Mouse (Mus musculus) stomach, postnatal 0 days (tissue): ENCODE data around the gene Plxna2. TPM values are rescaled to one million over a fixed set of nuclear protein-coding genes. Genes with fewer than 3 reads are reported as not detected.
A peak's percentile ranks its signal among the peaks of the same experiment; 100 is the strongest.

Experiments
- ATAC-seq: fragments of 200-750 bp; cut with Nextera tagmentation; 2 replicates; pipeline ENCODE4 v1.8.0; 2017; ENCODE audit not compliant: low FRiP score, low TSS enrichment
- DNase-seq: peaks from one replicate; pipeline ENCODE4 v3.0.0-alpha.2; 2016; ENCODE audit warnings: low spot score
- H3K27ac ChIP-seq: fragments of 300-500 bp; sonication (generic); replicated peaks from 2 replicates; pipeline ENCODE4 v1.5.1; 2014; ENCODE audit warnings: mild to moderate bottlenecking, control low read depth
- H3K27me3 ChIP-seq: fragments of 300-500 bp; sonication (generic); 2 replicates; pipeline ENCODE4 v1.6.1; 2014; ENCODE audit warnings: low read length; ENCODE audit not compliant: control insufficient read depth, insufficient read depth
- H3K36me3 ChIP-seq: fragments of 300-500 bp; sonication (generic); 2 replicates; pipeline ENCODE4 v1.6.1; 2014; ENCODE audit warnings: low read length, mixed read lengths; ENCODE audit not compliant: control insufficient read depth, insufficient read depth
- H3K4me1 ChIP-seq: fragments of 300-500 bp; sonication (generic); replicated peaks from 2 replicates; pipeline ENCODE4 v1.6.1; 2014; ENCODE audit warnings: antibody characterized with exemption; ENCODE audit not compliant: control insufficient read depth, insufficient read depth
- H3K4me2 ChIP-seq: fragments of 300-500 bp; sonication (generic); replicated peaks from 2 replicates; pipeline ENCODE4 v1.6.1; 2014; ENCODE audit warnings: low read depth, mild to moderate bottlenecking, control low read depth, moderate library complexity
- H3K4me3 ChIP-seq: fragments of 300-500 bp; sonication (generic); 2 replicates; pipeline ENCODE4 v1.5.1; 2014; ENCODE audit warnings: low read depth, low read length, control low read depth
- H3K9ac ChIP-seq: fragments of 300-500 bp; sonication (generic); 2 replicates; pipeline ENCODE4 v1.6.1; 2014; ENCODE audit warnings: mild to moderate bottlenecking, low read length, control low read depth, mixed read lengths
- H3K9me3 ChIP-seq: fragments of 300-500 bp; sonication (generic); 2 replicates; pipeline ENCODE4 v1.6.1; 2016; ENCODE audit warnings: low read length; ENCODE audit not compliant: control insufficient read depth
- CTCF ChIP-seq: IDR thresholded peaks from 2 replicates; pipeline ENCODE4 v1.5.1; 2016; ENCODE audit warnings: antibody characterized with exemption, low read depth, mild to moderate bottlenecking, moderate library complexity
- EP300 ChIP-seq: optimal IDR thresholded peaks from 2 replicates; pipeline ENCODE3; 2016; ENCODE audit warnings: antibody characterized with exemption
- WGBS: fragments of 180-500 bp; shearing (Covaris S2); extraction: QIAGEN DNeasy Blood & Tissue Kit; methylation state at CpG from one replicate; pipeline ENCODE4 v1.1.7; 2014; 5-methylcytosine and 5-hydroxymethylcytosine counted together
- polyA plus RNA-seq: library from polyadenylated mRNA; unstranded; fragments of >200 nt; fragmentation: Nextera tagmentation; extraction: Ambion mirVana; gene quantifications from 2 replicates; pipeline ENCODE4 v1.2.1, GENCODE M21; 2015

The Plxna2 gene
- polyA plus RNA-seq, 1 experiment from 2014 or later, result 3.5 TPM

GRCm38 (mm10) chr1:194672525-194672894 lies 54.5 kb downstream of the Plxna2 start:
- Histone ChIP-seq H3K36me3 (no peaks in the 10 kb centered on the region), H3K9ac (no peak overlapping the region), H3K9me3 (no peaks in the 10 kb centered on the region), H3K4me1 (0 out of 2 replicates have a peak, but pooled peaks cover 2% of the 10 kb centered on the region), H3K4me2 (no peak overlapping the region), H3K4me3 (no peak overlapping the region), H3K27ac (no peak overlapping the region), H3K27me3 (no peaks in the 10 kb centered on the region)
- ATAC-seq (no peak), DNase-seq (no peak)
- 83% methylated on average over 1 of the region's 1 CpGs for WGBS
- no peak for TF ChIP-seq EP300
- TF ChIP-seq CTCF, result no peak

GRCm38 (mm10) chr1:194673229-194673628 lies 55.2 kb downstream of the Plxna2 start:
- Histone ChIP-seq H3K4me1 (peaks cover 8% of the 10 kb centered on the region; the same call in 1 of the 2 replicates), H3K4me3 (no peak overlapping the region), H3K27me3 (no peaks in the 10 kb centered on the region), H3K9ac (no peak overlapping the region), H3K9me3 (no peaks in the 10 kb centered on the region), H3K27ac (no peak overlapping the region), H3K36me3 (no peaks in the 10 kb centered on the region), H3K4me2 (no peak overlapping the region)
- ATAC-seq (no peak), DNase-seq (no peak)
- no peak for TF ChIP-seq EP300
- TF ChIP-seq CTCF, result no peak

- no peak for TF ChIP-seq CTCF
- TF ChIP-seq EP300, result no peak
- Histone ChIP-seq H3K27ac (peak overlapping the region; percentile 81), H3K4me2 (no peak overlapping the region), H3K4me3 (no peak overlapping the region), H3K36me3 (no peaks in the 10 kb centered on the region), H3K9me3 (no peaks in the 10 kb centered on the region), H3K4me1 (peaks cover 13% of the 10 kb centered on the region; the same call in 1 of the 2 replicates), H3K9ac (no peak overlapping the region), H3K27me3 (no peaks in the 10 kb centered on the region)
- no peak for DNase-seq
- ATAC-seq, result peak; percentile 60; the same call in 1 of the 2 replicates
- WGBS, result 74% methylated on average over 3 of the region's 3 CpGs
These were observed 57.3 kb downstream of the Plxna2 start for GRCm38 (mm10) chr1:194675106-194675890.

- DNase-seq (peak; percentile 70), ATAC-seq (peak; percentile 86)
- Histone ChIP-seq H3K4me1 (peaks cover 13% of the 10 kb centered on the region; the same call in 1 of the 2 replicates), H3K9me3 (no peaks in the 10 kb centered on the region), H3K27me3 (no peaks in the 10 kb centered on the region), H3K36me3 (no peaks in the 10 kb centered on the region), H3K27ac (peak overlapping the region; percentile 81), H3K4me2 (no peak overlapping the region), H3K4me3 (no peak overlapping the region), H3K9ac (no peak overlapping the region)
- 32% methylated on average over 2 of the region's 2 CpGs for WGBS
- TF ChIP-seq EP300 (peak; percentile 84), CTCF (no peak)
These were observed 57.8 kb downstream of the Plxna2 start for GRCm38 (mm10) chr1:194675891-194676200.

GRCm38 (mm10) chr1:194677878-194678277 lies 59.9 kb downstream of the Plxna2 start:
- DNase-seq (peak; percentile 38), ATAC-seq (peak; percentile 77)
- H3K9ac ChIP-seq, result no peak overlapping the region
- H3K9me3 ChIP-seq, result no peaks in the 10 kb centered on the region
- no peak overlapping the region for H3K4me3 ChIP-seq
- H3K27me3 ChIP-seq, result no peaks in the 10 kb centered on the region
- H3K27ac ChIP-seq, result peak overlapping the region; percentile 74
- peaks cover 17% of the 10 kb centered on the region; the same call in 1 of the 2 replicates for H3K4me1 ChIP-seq
- no peak overlapping the region for H3K4me2 ChIP-seq
- no peaks in the 10 kb centered on the region for H3K36me3 ChIP-seq
- TF ChIP-seq CTCF, result no peak
- no peak for TF ChIP-seq EP300
- 56% methylated on average over 3 of the region's 3 CpGs for WGBS

GRCm38 (mm10) chr1:194679147-194679546 lies 61.1 kb downstream of the Plxna2 start:
- no peaks in the 10 kb centered on the region for H3K27me3 ChIP-seq
- no peaks in the 10 kb centered on the region for H3K36me3 ChIP-seq
- no peak overlapping the region for H3K4me3 ChIP-seq
- H3K9me3 ChIP-seq, result no peaks in the 10 kb centered on the region
- ATAC-seq (no peak), DNase-seq (no peak)
- no peak overlapping the region for H3K4me2 ChIP-seq
- no peak overlapping the region for H3K9ac ChIP-seq
- TF ChIP-seq CTCF (no peak), EP300 (no peak)
- H3K4me1 ChIP-seq, result peaks cover 17% of the 10 kb centered on the region; the same call in 1 of the 2 replicates
- H3K27ac ChIP-seq, result no peak overlapping the region
